Comparison of ENCODE assay signal across 18 mouse cellular contexts in the genomic region with DNA sequence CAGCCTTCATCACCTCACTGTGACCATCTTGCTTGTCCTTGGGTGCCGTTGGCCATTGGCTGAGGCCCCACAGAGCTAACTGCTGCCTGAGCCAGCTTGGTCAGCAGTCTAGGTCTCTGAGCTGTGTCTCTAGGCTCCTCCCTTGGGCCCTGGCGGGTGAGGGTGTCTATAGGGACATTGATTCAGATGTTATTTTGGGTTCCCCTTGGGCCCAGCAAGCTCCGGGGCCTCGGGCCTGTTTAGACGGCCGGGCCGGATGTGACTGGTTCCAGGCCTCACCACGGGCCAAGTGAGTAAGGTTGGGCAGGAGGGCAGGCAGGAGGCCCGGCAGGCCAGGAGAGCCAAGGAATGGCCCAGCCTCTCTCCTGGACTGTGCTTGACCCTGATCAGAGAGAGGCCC. TPM values are rescaled to one million over a fixed set of nuclear protein-coding genes. Genes with fewer than 3 reads are reported as not detected.
A peak's percentile ranks its signal among the peaks of the same experiment; 100 is the strongest.
DNase-seq lines count a peak whose midpoint lies in the region; ATAC-seq and TF ChIP-seq lines count a peak whose summit lies in the region.
"Had no signal": no experiment of that assay in that cellular context is flagged by ENCODE, and none has a peak within 500 bp of the region (broad histone marks: within the 10 kb centered on the region; RNA-seq: fewer than 3 reads in every experiment).

No protein-coding gene starts in this region.

- H3K4me3 ChIP-seq in lung, postnatal 0 days (ENCODE audit: low read depth, low read length): no peak overlapping the region
- no peak overlapping the region for H3K4me3 ChIP-seq in heart, embryonic 10.5 days
- no peak overlapping the region for H3K4me3 ChIP-seq in midbrain, embryonic 16.5 days (ENCODE audit: low read depth, low read length)
- H3K4me3 ChIP-seq: embryonic facial prominence, embryonic 12.5 days; heart, embryonic 13.5 days; layer of hippocampus, adult 2 months had no signal

- peak; percentile 34 for ATAC-seq in lung, postnatal 0 days
- ATAC-seq in midbrain, embryonic 16.5 days: no peak
- ATAC-seq in granulocyte monocyte progenitor cell, adult 5-6 weeks (replicated peaks; ENCODE audit: poor library complexity, severe bottlenecking): no peak
- ATAC-seq: activated CD4-positive, CD25-positive, alpha-beta regulatory T cell, adult 4 months; hindbrain, postnatal 0 days had no signal

- no peaks in the 10 kb centered on the region for H3K9me3 ChIP-seq in lung, postnatal 0 days (ENCODE audit: low read length)
- H3K9me3 ChIP-seq in heart, embryonic 10.5 days: no peaks in the 10 kb centered on the region
- no peaks in the 10 kb centered on the region for H3K9me3 ChIP-seq in midbrain, embryonic 16.5 days (replicated peaks; ENCODE audit: control insufficient read depth, low read length, poor library complexity, severe bottlenecking)
- H3K9me3 ChIP-seq: embryonic facial prominence, embryonic 12.5 days; heart, embryonic 13.5 days had no signal

- no peaks in the 10 kb centered on the region for H3K36me3 ChIP-seq in lung, postnatal 0 days (ENCODE audit: insufficient read depth, low read length)
- H3K36me3 ChIP-seq in heart, embryonic 10.5 days: no peaks in the 10 kb centered on the region
- no peaks in the 10 kb centered on the region for H3K36me3 ChIP-seq in midbrain, embryonic 16.5 days (ENCODE audit: control insufficient read depth, insufficient read depth, low read length)
- H3K36me3 ChIP-seq: embryonic facial prominence, embryonic 12.5 days; heart, embryonic 13.5 days had no signal

- no peak overlapping the region for H3K4me2 ChIP-seq in lung, postnatal 0 days (replicated peaks; ENCODE audit: low read depth, low read length)
- no peak overlapping the region for H3K4me2 ChIP-seq in midbrain, embryonic 16.5 days (ENCODE audit: low read length)
- H3K4me2 ChIP-seq: embryonic facial prominence, embryonic 12.5 days; heart, embryonic 13.5 days had no signal

- WGBS in lung, postnatal 0 days: 84% methylated on average over 9 of the region's 9 CpGs
- 70% methylated on average over 9 of the region's 9 CpGs for WGBS in heart, embryonic 10.5 days
- 90% methylated on average over 9 of the region's 9 CpGs for WGBS in midbrain, embryonic 16.5 days

- H3K9ac ChIP-seq in lung, postnatal 0 days (replicated peaks; ENCODE audit: low read depth): no peak overlapping the region
- no peak overlapping the region for H3K9ac ChIP-seq in midbrain, embryonic 16.5 days (ENCODE audit: low read depth, low read length)
- H3K9ac ChIP-seq: embryonic facial prominence, embryonic 12.5 days; heart, embryonic 13.5 days had no signal

- H3K27me3 ChIP-seq in lung, postnatal 0 days (replicated peaks; ENCODE audit: insufficient read depth, low read length): no peaks in the 10 kb centered on the region
- H3K27me3 ChIP-seq in heart, embryonic 10.5 days (ENCODE audit: insufficient read depth, poor library complexity, severe bottlenecking): peaks cover 37% of the 10 kb centered on the region
- H3K27me3 ChIP-seq in midbrain, embryonic 16.5 days (ENCODE audit: control insufficient read depth, insufficient read depth, low read depth, low read length): no peaks in the 10 kb centered on the region

- no peaks in the 10 kb centered on the region for H3K4me1 ChIP-seq in lung, postnatal 0 days (ENCODE audit: insufficient read depth, low read depth, low read length)
- H3K4me1 ChIP-seq in heart, embryonic 10.5 days: 0 out of 2 replicates have a peak, but pooled peaks cover 3% of the 10 kb centered on the region
- no peaks in the 10 kb centered on the region for H3K4me1 ChIP-seq in midbrain, embryonic 16.5 days (ENCODE audit: control insufficient read depth, insufficient read depth, low read length)
- H3K4me1 ChIP-seq: embryonic facial prominence, embryonic 12.5 days had no signal

- H3K27ac ChIP-seq in lung, postnatal 0 days (ENCODE audit: low read length): no peak overlapping the region
- H3K27ac ChIP-seq in heart, embryonic 10.5 days: peak overlapping the region; percentile 6; the same call in 1 of the 2 replicates
- H3K27ac ChIP-seq in midbrain, embryonic 16.5 days (ENCODE audit: low read length): no peak overlapping the region
- H3K27ac ChIP-seq: embryonic facial prominence, embryonic 12.5 days; heart, embryonic 13.5 days; hindbrain, postnatal 0 days; layer of hippocampus, adult 2 months had no signal

- no peak for TF ChIP-seq CTCF in lung, postnatal 0 days (IDR thresholded peaks at IDR 0.05)

- DNase-seq in adrenal gland, adult 2 months: peak; percentile 57
- DNase-seq in adrenal gland, adult 18-20 months (ENCODE audit: low spot score in 2 of 2): no peak
- no peak for DNase-seq in lung, postnatal 0 days (ENCODE audit: low spot score)
- no peak for DNase-seq in lung, postnatal 4 days
- DNase-seq in heart, embryonic 10.5 days (ENCODE audit: low spot score): no peak
- DNase-seq in layer of hippocampus, postnatal 14 days (ENCODE audit: low spot score in 2 of 2): no peak
- DNase-seq: cerebellum, postnatal 10 days; kidney, adult 8-10 months; midbrain, embryonic 14.5 days; thymus, postnatal 14 days had no signal

- TF ChIP-seq EP300 in lung, postnatal 0 days (IDR thresholded peaks at IDR 0.05): no peak

RNA-seq across cellular contexts. Expression of a gene that starts 16.2 kb away (rescaled TPM):
- 10 to 100 TPM; 11.8 to 26.9 TPM for total RNA-seq in adrenal gland, adult 2 months (2021)
- polyA plus RNA-seq in adrenal gland, adult 2 months (2012; rRNA removed): 21.8 and 30.7 TPM in 2 replicates
- total RNA-seq in adrenal gland, adult 18-20 months (2021): 10 to 100 TPM in 1 of 2 experiments, 1 to 10 TPM in 1; 9.0 to 18.1 TPM
- polyA plus RNA-seq in lung, postnatal 0 days (2015; fragmentation: Nextera tagmentation; extraction: Ambion mirVana): 1,769 and 1,865 TPM in 2 replicates
- 4.8 and 8.0 TPM in 2 replicates for polyA plus RNA-seq in heart, embryonic 10.5 days (2016; fragmentation: Nextera tagmentation; extraction: Ambion mirVana)
- 10.0 and 12.1 TPM in 2 replicates for polyA plus RNA-seq in midbrain, embryonic 16.5 days (2015; fragmentation: Nextera tagmentation; extraction: Ambion mirVana)
- total RNA-seq in granulocyte monocyte progenitor cell, adult 5-6 weeks (2014; fragmentation: Nextera tagmentation): not detected in 2 replicates
- not detected in 2 replicates for total RNA-seq in granulocyte monocyte progenitor cell, adult 5-6 weeks (2017)
- total RNA-seq in layer of hippocampus, postnatal 14 days (2021): 100 to 1,000 TPM in 1 of 2 experiments, 10 to 100 TPM in 1; 49.4 to 112 TPM
- total RNA-seq: megakaryocyte progenitor cell, adult 5-6 weeks had no signal

Comparison
In these comparisons a context has a peak if more than half of its experiments do, and no peak if none do; other contexts are left out.
1. RNA of a gene that starts 16.2 kb away (total RNA-seq): 49.4 to 112 TPM in layer of hippocampus, postnatal 14 days, 11.8 to 26.9 TPM in adrenal gland, adult 2 months and 9.0 to 18.1 TPM in adrenal gland, adult 18-20 months; not detected in granulocyte monocyte progenitor cell, adult 5-6 weeks; every median in the first group is over 4 times any median in the second.